In the genomic region with DNA sequence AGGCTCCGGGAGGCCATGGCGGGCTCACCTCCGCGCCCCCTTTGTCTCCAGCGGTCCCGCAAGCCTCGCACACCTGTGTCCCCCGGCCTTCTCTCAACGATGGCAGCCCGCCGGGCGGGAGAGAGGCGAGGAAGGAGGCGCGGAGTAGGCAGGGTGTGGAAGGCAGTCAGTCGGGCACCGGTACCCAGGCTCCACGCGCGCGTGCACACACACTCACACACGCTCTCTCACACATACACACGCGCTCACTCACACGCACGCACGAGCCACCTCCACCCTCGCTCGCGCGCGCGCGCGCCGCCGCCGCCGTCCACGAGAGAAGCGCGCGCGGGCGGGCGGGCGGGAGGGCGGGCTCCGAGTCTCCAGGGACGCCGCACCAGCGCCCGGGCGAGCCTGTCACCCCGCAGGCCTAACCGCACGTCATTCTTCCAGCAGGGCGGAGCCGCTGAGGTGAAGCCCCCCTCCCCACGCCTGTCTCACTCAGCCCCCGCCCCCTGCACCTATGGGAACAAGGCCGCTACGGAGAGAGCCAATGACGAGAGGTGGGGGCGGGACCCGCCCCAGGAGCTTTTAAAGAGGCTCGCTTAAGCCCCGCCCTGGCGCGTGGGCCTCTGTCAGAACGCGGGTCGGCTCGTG, we compare ENCODE assay signal across 8 mouse cellular contexts. TPM values are rescaled to one million over a fixed set of nuclear protein-coding genes. Genes with fewer than 3 reads are reported as not detected.
A peak's percentile ranks its signal among the peaks of the same experiment; 100 is the strongest.
DNase-seq lines count a peak whose midpoint lies in the region; ATAC-seq lines count a peak whose summit lies in the region.

A gene (minus strand): TSS at position 357 of the 636 bp plus-strand sequence.

- H3K4me2 ChIP-seq in hindbrain, embryonic 15.5 days: peak within 1 kb of the TSS; percentile 72

- peak; percentile 97 for DNase-seq in R1 (ENCODE audit: low read depth, low spot score)
- DNase-seq in cerebellum, postnatal 25 days: peak; percentile 96 to 97
- DNase-seq in gastrocnemius, adult 18-20 months (ENCODE audit: low spot score): peak; percentile 72
- peak; percentile 89 to 90 for DNase-seq in layer of hippocampus, postnatal 36 days
- DNase-seq in lung, postnatal 25 days (ENCODE audit: low spot score): peak; percentile 89
- DNase-seq in retina, embryonic 14.5 days (ENCODE audit: low spot score): peak; percentile 98
- peak; percentile 94 to 95 for DNase-seq in thymus, postnatal 36 days

- H3K27me3 ChIP-seq in hindbrain, embryonic 15.5 days: no peaks in the 10 kb centered on the region

- 0% methylated on average over 54 of the region's 74 CpGs for WGBS in hindbrain, embryonic 15.5 days

- peak within 1 kb of the TSS; percentile 97 for H3K9ac ChIP-seq in hindbrain, embryonic 15.5 days

- no peaks in the 10 kb centered on the region for H3K9me3 ChIP-seq in hindbrain, embryonic 15.5 days

- H3K4me3 ChIP-seq in hindbrain, embryonic 15.5 days: peak within 1 kb of the TSS; percentile 89

- H3K27ac ChIP-seq in hindbrain, embryonic 15.5 days (replicated peaks): peak within 1 kb of the TSS; percentile 94

- no peaks in the 10 kb centered on the region for H3K36me3 ChIP-seq in hindbrain, embryonic 15.5 days

- peak; percentile 99 for ATAC-seq in hindbrain, embryonic 15.5 days (ENCODE audit: low FRiP score, low read depth)

- 0 out of 2 replicates have a peak, but pooled peaks cover 6% of the 10 kb centered on the region for H3K4me1 ChIP-seq in hindbrain, embryonic 15.5 days (replicated peaks)

RNA-seq across cellular contexts. Expression of the gene that starts here (rescaled TPM):
- under 1 TPM in 1 of 2 experiments, not detected in 1; 0.17 TPM for total RNA-seq in gastrocnemius, adult 18-20 months (2021)
- 39.5 and 42.5 TPM in 2 replicates for polyA plus RNA-seq in hindbrain, embryonic 15.5 days (2015; fragmentation: Nextera tagmentation; extraction: Ambion mirVana)
- 10 to 100 TPM; 31.1 to 32.1 TPM for total RNA-seq in layer of hippocampus, postnatal 36 days (2021)

Comparison
In these comparisons a context has a peak if more than half of its experiments do, and no peak if none do; other contexts are left out.
1. Peak in every context shown above with its lines: DNase-seq, ATAC-seq, H3K4me3 ChIP-seq and H3K27ac ChIP-seq.
2. RNA of the gene that starts here (total RNA-seq): 31.1 to 32.1 TPM in layer of hippocampus, postnatal 36 days; 0.17 TPM in gastrocnemius, adult 18-20 months; every median in the first group is over 10 times any median in the second.
3. Peak in DNase-seq in gastrocnemius, adult 18-20 months; RNA of the gene not detected or under 1 TPM.